Mouse (Mus musculus): ENCODE data around the gene Prps1l3.

Prps1l3 gene

DNA sequence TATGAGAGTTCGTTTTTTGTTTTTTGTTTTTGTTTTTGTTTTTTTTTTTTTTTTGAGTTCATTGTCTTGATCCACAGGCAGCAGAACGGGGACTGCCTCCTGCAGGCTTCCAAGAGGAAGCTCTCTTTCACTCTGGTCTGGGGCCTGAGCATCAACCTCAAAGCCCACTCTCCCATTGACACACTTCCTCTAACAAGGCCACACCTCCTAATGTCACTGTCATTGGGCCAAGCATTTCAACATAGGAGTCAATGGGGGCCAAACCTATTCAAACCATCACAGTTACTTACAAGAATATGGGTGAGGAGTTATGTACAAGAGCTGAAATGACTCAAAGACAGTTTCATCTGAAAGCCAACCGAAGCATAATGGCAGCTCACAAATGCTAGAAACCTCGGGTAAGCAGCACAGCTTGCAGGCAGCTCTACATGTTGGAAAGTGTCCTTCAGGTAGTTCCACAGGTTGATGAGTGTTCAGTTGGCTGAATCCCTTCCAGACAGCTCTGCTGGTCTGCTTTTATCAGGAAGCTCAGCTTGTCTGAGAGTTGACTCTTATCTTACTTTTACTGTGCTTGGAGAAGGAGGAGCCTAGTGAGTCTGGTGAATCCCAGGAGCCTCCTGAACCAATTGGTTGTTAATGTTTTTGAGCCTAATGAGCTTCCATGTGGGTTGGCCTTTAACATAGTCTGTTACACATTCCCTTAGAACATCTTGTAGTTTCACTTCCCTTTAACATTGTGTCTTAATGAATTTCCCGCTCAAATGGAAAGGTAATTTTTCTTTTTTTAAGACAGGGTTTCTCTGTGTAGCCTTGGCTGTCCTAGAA lies 13.7 kb downstream of the Prps1l3 start:
- no peak for DNase-seq (ENCODE audit: low spot score)

- no peak for DNase-seq (ENCODE audit: low spot score)
These were observed 28.4 kb downstream of the Prps1l3 start for GRCm38 (mm10) chr12:57258572-57258971.

DNA sequence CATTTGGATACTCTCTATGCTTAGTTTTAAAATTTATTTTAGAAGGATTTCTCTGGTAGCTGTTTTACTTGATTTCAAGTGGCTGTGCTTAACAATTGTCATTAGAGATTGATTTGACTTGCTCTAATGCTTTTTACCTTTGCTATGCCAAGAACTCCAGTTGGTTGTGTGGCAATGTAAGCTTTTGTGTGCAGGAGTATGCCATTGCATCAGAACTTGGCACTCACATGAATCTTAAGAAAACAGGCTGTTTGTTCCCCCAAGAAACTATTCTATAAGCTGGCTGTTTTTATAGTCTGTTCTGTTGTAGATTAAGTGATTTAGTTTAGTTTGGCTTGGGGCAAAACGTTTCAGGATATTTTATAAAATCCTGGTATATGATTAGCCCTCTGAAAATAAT lies 45.2 kb downstream of the Prps1l3 start:
- no peak for DNase-seq (ENCODE audit: low spot score)

DNA sequence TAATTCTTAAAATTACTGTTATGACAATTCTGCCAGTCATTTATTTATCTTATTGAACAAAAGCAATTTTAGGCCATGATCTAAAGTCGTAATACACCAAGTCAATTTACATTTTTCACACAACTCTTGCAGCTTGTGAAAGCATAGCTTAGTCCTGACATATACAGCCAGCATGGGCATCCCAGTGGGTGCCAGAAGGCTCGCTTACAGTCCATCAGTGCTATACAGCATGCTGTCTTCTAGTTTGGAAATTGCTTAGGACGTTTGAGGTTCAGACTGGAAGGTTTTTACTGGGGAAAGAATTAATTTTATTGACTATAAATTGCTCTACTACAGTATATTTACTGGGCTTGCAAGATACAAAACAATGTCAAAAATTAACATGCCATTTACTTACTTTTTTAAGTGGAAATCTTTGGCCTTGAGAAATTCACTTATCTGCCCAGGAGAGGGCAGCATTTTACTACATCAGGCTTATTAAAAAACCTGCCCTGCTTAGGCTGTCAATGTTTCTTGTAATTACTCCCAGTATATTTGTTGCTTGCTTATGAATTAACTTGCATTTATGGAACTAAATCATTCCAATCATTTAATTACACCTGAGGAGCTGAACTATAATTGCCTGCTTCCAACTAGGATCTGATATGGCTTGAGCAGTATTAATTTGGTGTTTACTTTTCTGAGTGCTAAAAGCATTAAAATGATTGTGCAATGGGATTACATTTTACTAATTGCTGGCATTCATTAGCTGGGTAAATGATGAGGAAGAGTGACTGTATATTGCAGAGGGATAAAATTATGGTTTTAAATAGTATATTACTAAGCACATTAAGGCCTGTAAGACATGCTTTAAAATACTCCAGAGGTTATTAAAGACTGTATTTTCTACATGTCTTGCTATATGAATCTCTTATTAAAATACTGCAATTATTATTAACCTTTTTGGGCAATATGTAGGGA lies 51.2 kb downstream of the Prps1l3 start:
- peak; percentile 12 for DNase-seq (ENCODE audit: low spot score)

DNA sequence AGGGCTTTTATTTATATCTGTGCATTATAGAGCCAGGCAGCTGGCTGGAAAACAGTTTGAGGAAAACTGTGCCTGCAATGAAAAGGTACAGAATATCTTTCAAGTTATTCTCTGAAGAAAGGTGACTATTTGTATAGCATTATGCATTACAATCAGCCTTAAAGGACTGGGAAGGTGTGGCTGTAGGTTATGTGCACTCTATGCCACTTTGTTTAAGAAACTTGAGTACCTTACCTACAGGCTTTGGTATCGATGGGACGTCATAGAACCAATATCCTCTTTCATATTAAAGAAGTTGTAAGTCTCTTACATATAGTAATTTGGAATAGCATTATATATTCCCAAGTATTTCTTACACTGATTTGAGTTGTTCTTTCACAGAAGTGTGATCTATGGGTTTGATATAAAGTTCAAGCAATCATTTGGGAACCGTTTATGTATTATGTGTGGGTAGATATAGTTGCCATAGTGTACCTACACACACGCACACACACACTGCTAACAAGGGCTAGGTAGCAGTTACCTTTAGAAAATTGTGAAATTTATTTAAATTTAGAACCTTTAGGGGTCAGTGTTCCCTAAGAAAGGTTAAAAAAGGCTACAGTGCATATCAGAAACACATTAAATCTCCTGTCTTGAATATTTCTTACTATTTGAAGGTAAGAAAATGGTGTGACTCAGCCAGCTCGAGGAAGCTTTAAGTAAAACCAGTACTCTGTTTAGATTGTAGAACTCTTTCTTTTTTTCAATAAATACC lies 55.3 kb downstream of the Prps1l3 start:
- DNase-seq (ENCODE audit: low spot score): no peak
